Mouse (Mus musculus): ENCODE measurements at regions not wholly inside any gene's neighbourhood (a gene's known extent, or its start where the extent isn't known, plus 50 kb on each side); places are given as distances from the start of the nearest gene placed in this dataset.

- DNase-seq (ENCODE audit: low spot score) (no peak), ATAC-seq (ENCODE audit: low FRiP score) (no peak)
- Histone ChIP-seq H3K27me3 (ENCODE audit: control insufficient read depth, insufficient read depth, low read length) (no peaks in the 10 kb centered on the region), H3K36me3 (replicated peaks; ENCODE audit: control insufficient read depth, insufficient read depth) (no peaks in the 10 kb centered on the region), H3K4me2 (replicated peaks) (no peak overlapping the region), H3K4me1 (replicated peaks; ENCODE audit: control insufficient read depth, insufficient read depth, low read length) (no peaks in the 10 kb centered on the region), H3K9ac (no peak overlapping the region), H3K27ac (no peak overlapping the region), H3K9me3 (ENCODE audit: control insufficient read depth, low read length) (no peaks in the 10 kb centered on the region), H3K4me3 (replicated peaks; ENCODE audit: low read length) (no peak overlapping the region)
- 77% methylated on average over 6 of the region's 6 CpGs for WGBS
Measured at GRCm38 (mm10) chr11:18601568-18602182, 417.1 kb downstream of the Meis1 start.

GRCm38 (mm10) chr11:18598349-18598748, 420.4 kb downstream of the Meis1 start:
- Histone ChIP-seq H3K27ac (no peak overlapping the region), H3K4me1 (replicated peaks; ENCODE audit: control insufficient read depth, insufficient read depth, low read length) (no peaks in the 10 kb centered on the region), H3K27me3 (ENCODE audit: control insufficient read depth, insufficient read depth, low read length) (no peaks in the 10 kb centered on the region), H3K36me3 (replicated peaks; ENCODE audit: control insufficient read depth, insufficient read depth) (no peaks in the 10 kb centered on the region), H3K9me3 (ENCODE audit: control insufficient read depth, low read length) (no peaks in the 10 kb centered on the region), H3K4me3 (replicated peaks; ENCODE audit: low read length) (no peak overlapping the region), H3K4me2 (replicated peaks) (no peak overlapping the region), H3K9ac (no peak overlapping the region)
- no peak for ATAC-seq (ENCODE audit: low FRiP score)
- 79% methylated on average over 3 of the region's 3 CpGs for WGBS
- DNase-seq (ENCODE audit: low spot score): no peak

- no peak overlapping the region for H3K27ac ChIP-seq
- 88% methylated on average over 4 of the region's 4 CpGs for WGBS
- H3K27me3 ChIP-seq (ENCODE audit: control insufficient read depth, insufficient read depth, low read length): no peaks in the 10 kb centered on the region
- ATAC-seq (ENCODE audit: low FRiP score) (no peak), DNase-seq (ENCODE audit: low spot score) (no peak)
- no peaks in the 10 kb centered on the region for H3K36me3 ChIP-seq (replicated peaks; ENCODE audit: control insufficient read depth, insufficient read depth)
- H3K9me3 ChIP-seq (ENCODE audit: control insufficient read depth, low read length): no peaks in the 10 kb centered on the region
- no peak overlapping the region for H3K4me2 ChIP-seq (replicated peaks)
- H3K9ac ChIP-seq: no peak overlapping the region
- H3K4me1 ChIP-seq (replicated peaks; ENCODE audit: control insufficient read depth, insufficient read depth, low read length): no peaks in the 10 kb centered on the region
- H3K4me3 ChIP-seq (replicated peaks; ENCODE audit: low read length): no peak overlapping the region
Measured at GRCm38 (mm10) chr11:18596996-18597395, 421.8 kb downstream of the Meis1 start.

GRCm38 (mm10) chr11:18590487-18590886, 428.3 kb downstream of the Meis1 start:
- no peak for ATAC-seq (ENCODE audit: low FRiP score)
- H3K27me3 ChIP-seq (ENCODE audit: control insufficient read depth, insufficient read depth, low read length): no peaks in the 10 kb centered on the region

GRCm38 (mm10) chr11:18586468-18586867, 432.3 kb downstream of the Meis1 start:
- no peak for ATAC-seq (ENCODE audit: low FRiP score)
- 63% methylated on average over 3 of the region's 3 CpGs for WGBS
- DNase-seq (ENCODE audit: low spot score): no peak

More at GRCm38 (mm10) chr11:18590487-18590886, 428.3 kb downstream of the Meis1 start:
- no peak for DNase-seq (ENCODE audit: low spot score)
- H3K4me2 ChIP-seq (replicated peaks): no peak overlapping the region
- H3K9ac ChIP-seq: no peak overlapping the region
- H3K36me3 ChIP-seq (replicated peaks; ENCODE audit: control insufficient read depth, insufficient read depth): no peaks in the 10 kb centered on the region
- H3K4me1 ChIP-seq (replicated peaks; ENCODE audit: control insufficient read depth, insufficient read depth, low read length): no peaks in the 10 kb centered on the region
- no peak overlapping the region for H3K27ac ChIP-seq
- H3K4me3 ChIP-seq (replicated peaks; ENCODE audit: low read length): no peak overlapping the region
- no peaks in the 10 kb centered on the region for H3K9me3 ChIP-seq (ENCODE audit: control insufficient read depth, low read length)
- 89% methylated on average over 1 of the region's 1 CpGs for WGBS

GRCm38 (mm10) chr11:18585031-18585430, 433.8 kb downstream of the Meis1 start:
- Histone ChIP-seq H3K27ac (no peak overlapping the region), H3K27me3 (ENCODE audit: control insufficient read depth, insufficient read depth, low read length) (no peaks in the 10 kb centered on the region), H3K4me2 (replicated peaks) (no peak overlapping the region), H3K36me3 (replicated peaks; ENCODE audit: control insufficient read depth, insufficient read depth) (no peaks in the 10 kb centered on the region), H3K9me3 (ENCODE audit: control insufficient read depth, low read length) (no peaks in the 10 kb centered on the region), H3K9ac (no peak overlapping the region), H3K4me1 (replicated peaks; ENCODE audit: control insufficient read depth, insufficient read depth, low read length) (no peaks in the 10 kb centered on the region), H3K4me3 (replicated peaks; ENCODE audit: low read length) (no peak overlapping the region)
- WGBS: 46% methylated on average over 8 of the region's 8 CpGs
- no peak for DNase-seq (ENCODE audit: low spot score)
- no peak for ATAC-seq (ENCODE audit: low FRiP score)

More at GRCm38 (mm10) chr11:18586468-18586867, 432.3 kb downstream of the Meis1 start:
- Histone ChIP-seq H3K27me3 (ENCODE audit: control insufficient read depth, insufficient read depth, low read length) (no peaks in the 10 kb centered on the region), H3K4me1 (replicated peaks; ENCODE audit: control insufficient read depth, insufficient read depth, low read length) (no peaks in the 10 kb centered on the region), H3K9ac (no peak overlapping the region), H3K9me3 (ENCODE audit: control insufficient read depth, low read length) (no peaks in the 10 kb centered on the region), H3K4me3 (replicated peaks; ENCODE audit: low read length) (no peak overlapping the region), H3K4me2 (replicated peaks) (no peak overlapping the region), H3K36me3 (replicated peaks; ENCODE audit: control insufficient read depth, insufficient read depth) (no peaks in the 10 kb centered on the region), H3K27ac (peak overlapping the region; percentile 41; the same call in 1 of the 2 replicates)

- H3K4me3 ChIP-seq (replicated peaks; ENCODE audit: low read length): no peak overlapping the region
- H3K4me2 ChIP-seq (replicated peaks): no peak overlapping the region
- no peaks in the 10 kb centered on the region for H3K4me1 ChIP-seq (replicated peaks; ENCODE audit: control insufficient read depth, insufficient read depth, low read length)
- WGBS: 93% methylated on average over 1 of the region's 1 CpGs
- H3K27ac ChIP-seq: no peak overlapping the region
- DNase-seq (ENCODE audit: low spot score): no peak
- no peak overlapping the region for H3K9ac ChIP-seq
- no peaks in the 10 kb centered on the region for H3K27me3 ChIP-seq (ENCODE audit: control insufficient read depth, insufficient read depth, low read length)
- no peaks in the 10 kb centered on the region for H3K36me3 ChIP-seq (replicated peaks; ENCODE audit: control insufficient read depth, insufficient read depth)
- no peak for ATAC-seq (ENCODE audit: low FRiP score)
- H3K9me3 ChIP-seq (ENCODE audit: control insufficient read depth, low read length): no peaks in the 10 kb centered on the region
Measured at GRCm38 (mm10) chr11:18582781-18583161, 436.0 kb downstream of the Meis1 start.

GRCm38 (mm10) chr11:18581997-18582780, 436.6 kb downstream of the Meis1 start:
- no peak for DNase-seq (ENCODE audit: low spot score)
- Histone ChIP-seq H3K36me3 (replicated peaks; ENCODE audit: control insufficient read depth, insufficient read depth) (no peaks in the 10 kb centered on the region), H3K4me3 (replicated peaks; ENCODE audit: low read length) (no peak overlapping the region), H3K9me3 (ENCODE audit: control insufficient read depth, low read length) (no peaks in the 10 kb centered on the region), H3K9ac (no peak overlapping the region), H3K4me1 (replicated peaks; ENCODE audit: control insufficient read depth, insufficient read depth, low read length) (no peaks in the 10 kb centered on the region), H3K27ac (0 out of 2 replicates have a peak overlapping the region, but pooled peaks have one; percentile 20), H3K27me3 (ENCODE audit: control insufficient read depth, insufficient read depth, low read length) (no peaks in the 10 kb centered on the region), H3K4me2 (replicated peaks) (no peak overlapping the region)
- 71% methylated on average over 2 of the region's 2 CpGs for WGBS
- ATAC-seq (ENCODE audit: low FRiP score): peak; percentile 26; the same call in 1 of the 2 replicates

GRCm38 (mm10) chr11:18581078-18581800, 437.5 kb downstream of the Meis1 start:
- WGBS: 77% methylated on average over 8 of the region's 8 CpGs
- no peak overlapping the region for H3K9ac ChIP-seq
- ATAC-seq (ENCODE audit: low FRiP score) (peak; percentile 74), DNase-seq (ENCODE audit: low spot score) (peak; percentile 55)
- H3K27ac ChIP-seq: peak overlapping the region; percentile 62
- H3K4me1 ChIP-seq (replicated peaks; ENCODE audit: control insufficient read depth, insufficient read depth, low read length): no peaks in the 10 kb centered on the region
- no peak overlapping the region for H3K4me2 ChIP-seq (replicated peaks)
- H3K36me3 ChIP-seq (replicated peaks; ENCODE audit: control insufficient read depth, insufficient read depth): no peaks in the 10 kb centered on the region
- H3K9me3 ChIP-seq (ENCODE audit: control insufficient read depth, low read length): no peaks in the 10 kb centered on the region
- no peaks in the 10 kb centered on the region for H3K27me3 ChIP-seq (ENCODE audit: control insufficient read depth, insufficient read depth, low read length)
- H3K4me3 ChIP-seq (replicated peaks; ENCODE audit: low read length): no peak overlapping the region
